Mouse (Mus musculus) liver, embryonic 15.5 days (tissue): ENCODE results near the gene Sars2. TPM values are rescaled to one million over a fixed set of nuclear protein-coding genes. Genes with fewer than 3 reads are reported as not detected.
"Not testable (repeated sequence)": the region's sequence is repeated elsewhere in the genome, so short reads cannot be mapped to it uniquely, and the experiment has no call there.

Experiments used
- ATAC-seq: fragments of 200-750 bp; cut with Nextera tagmentation; 2 replicates; pipeline ENCODE4 v1.8.0; 2017; ENCODE audit warnings: moderate number of reproducible peaks, mild to moderate bottlenecking, moderate library complexity; ENCODE audit not compliant: insufficient read depth
- H3K27ac ChIP-seq: fragments of 300-500 bp; sonication (generic); replicated peaks from 2 replicates; pipeline ENCODE4 v1.5.1; 2015; ENCODE audit warnings: mild to moderate bottlenecking, inconsistent platforms
- H3K27me3 ChIP-seq: fragments of 300-500 bp; sonication (generic); 2 replicates; pipeline ENCODE4 v1.6.1; 2015; ENCODE audit warnings: mild to moderate bottlenecking, inconsistent platforms
- H3K36me3 ChIP-seq: fragments of 300-500 bp; sonication (generic); replicated peaks from 2 replicates; pipeline ENCODE4 v1.6.1; 2015; ENCODE audit warnings: moderate library complexity, mild to moderate bottlenecking, inconsistent platforms
- H3K4me1 ChIP-seq: fragments of 300-500 bp; sonication (generic); replicated peaks from 2 replicates; pipeline ENCODE4 v1.6.1; 2015; ENCODE audit warnings: inconsistent platforms
- H3K4me2 ChIP-seq: fragments of 300-500 bp; sonication (generic); 2 replicates; pipeline ENCODE4 v1.6.1; 2015; ENCODE audit warnings: moderate library complexity, mild to moderate bottlenecking, inconsistent platforms
- H3K4me3 ChIP-seq: fragments of 300-500 bp; sonication (generic); replicated peaks from 2 replicates; pipeline ENCODE4 v1.5.1; 2015; ENCODE audit warnings: mild to moderate bottlenecking, inconsistent platforms
- H3K9ac ChIP-seq: fragments of 300-500 bp; sonication (generic); 2 replicates; pipeline ENCODE4 v1.6.1; 2015; ENCODE audit warnings: moderate library complexity, mild to moderate bottlenecking, inconsistent platforms
- H3K9me3 ChIP-seq: fragments of 300-500 bp; sonication (generic); replicated peaks from 2 replicates; pipeline ENCODE4 v1.6.1; 2016; ENCODE audit warnings: inconsistent platforms
- WGBS: fragments of 180-500 bp; shearing (Covaris S2); methylation state at CpG from one replicate; pipeline ENCODE4 v1.1.7; 2015; ENCODE audit warnings: mixed read lengths; ENCODE audit not compliant: insufficient replicate concordance; 5-methylcytosine and 5-hydroxymethylcytosine counted together
- polyA plus RNA-seq: library from polyadenylated mRNA; unstranded; fragments of >200 nt; fragmentation: Nextera tagmentation; extraction: Ambion mirVana; gene quantifications from 2 replicates; pipeline ENCODE4 v1.2.1, GENCODE M21; 2015

Sars2 gene
- polyA plus RNA-seq: 12.2 and 12.4 TPM in 2 replicates

GRCm38 (mm10) chr7:28741709-28742438 lies at the start of gene Sars2, which contains the start of gene Mrps12:
Gene Sars2 (plus strand): TSS chr7:28741992.
Gene Mrps12 (minus strand): TSS chr7:28741820.
- Histone ChIP-seq H3K4me3 (peak within 1 kb of the TSS; percentile 86), H3K9me3 (no peaks in the 10 kb centered on the region), H3K27me3 (no peaks in the 10 kb centered on the region), H3K9ac (peak within 1 kb of the TSS; percentile 77), H3K4me1 (peaks cover 26% of the 10 kb centered on the region), H3K36me3 (peaks cover 21% of the 10 kb centered on the region), H3K27ac (peak within 1 kb of the TSS; percentile 84), H3K4me2 (peak within 1 kb of the TSS; percentile 78)
- ATAC-seq: peak; percentile 94
- WGBS: under 1% methylated on average over 39 of the region's 39 CpGs

- WGBS: 31% methylated on average over 30 of the region's 30 CpGs
- H3K9ac ChIP-seq: no peak within 1 kb of the TSS
- no peak for ATAC-seq
- peak within 1 kb of the TSS; percentile 65 for H3K4me2 ChIP-seq
- H3K27ac ChIP-seq: no peak within 1 kb of the TSS
- H3K27me3 ChIP-seq: peaks cover 48% of the 10 kb centered on the region
- peak within 1 kb of the TSS; percentile 43 for H3K4me3 ChIP-seq
- H3K36me3 ChIP-seq: no peaks in the 10 kb centered on the region
- peaks cover 5% of the 10 kb centered on the region; the same call in 1 of the 2 replicates for H3K4me1 ChIP-seq
- no peaks in the 10 kb centered on the region for H3K9me3 ChIP-seq
Observed at GRCm38 (mm10) chr7:28692545-28693320, 49.1 kb upstream of the Sars2 start, which contains the start of gene Fbxo27. Gene Fbxo27 (plus strand): TSS chr7:28692849.

- Histone ChIP-seq H3K4me1 (peaks cover 5% of the 10 kb centered on the region; the same call in 1 of the 2 replicates), H3K9me3 (no peaks in the 10 kb centered on the region), H3K4me2 (peak overlapping the region; percentile 65), H3K9ac (no peak overlapping the region), H3K27ac (no peak overlapping the region), H3K36me3 (no peaks in the 10 kb centered on the region), H3K27me3 (peaks cover 48% of the 10 kb centered on the region), H3K4me3 (peak overlapping the region; percentile 43)
- ATAC-seq: peak; percentile 54; the same call in 1 of the 2 replicates
- 2% methylated on average over 38 of the region's 38 CpGs for WGBS
Observed at GRCm38 (mm10) chr7:28693321-28693966, 48.3 kb upstream of the Sars2 start.

GRCm38 (mm10) chr7:28694423-28694822 lies 47.4 kb upstream of the Sars2 start:
- Histone ChIP-seq H3K27ac (no peak overlapping the region), H3K4me1 (peaks cover 5% of the 10 kb centered on the region; the same call in 1 of the 2 replicates), H3K9ac (no peak overlapping the region), H3K4me3 (no peak overlapping the region), H3K36me3 (no peaks in the 10 kb centered on the region), H3K9me3 (no peaks in the 10 kb centered on the region), H3K4me2 (no peak overlapping the region), H3K27me3 (peaks cover 48% of the 10 kb centered on the region)
- no peak for ATAC-seq
- 12% methylated on average over 14 of the region's 14 CpGs for WGBS

- ATAC-seq: no peak
- Histone ChIP-seq H3K9ac (no peak overlapping the region), H3K4me3 (no peak overlapping the region), H3K27ac (no peak overlapping the region), H3K4me1 (peaks cover 5% of the 10 kb centered on the region; the same call in 1 of the 2 replicates), H3K36me3 (no peaks in the 10 kb centered on the region), H3K9me3 (no peaks in the 10 kb centered on the region), H3K27me3 (peaks cover 45% of the 10 kb centered on the region), H3K4me2 (no peak overlapping the region)
- WGBS: 30% methylated on average over 8 of the region's 8 CpGs
Observed at GRCm38 (mm10) chr7:28694966-28695511, 46.8 kb upstream of the Sars2 start.

GRCm38 (mm10) chr7:28697277-28697676 lies 44.5 kb upstream of the Sars2 start:
- Histone ChIP-seq H3K4me2 (no peak overlapping the region), H3K4me3 (no peak overlapping the region), H3K27me3 (peaks cover 28% of the 10 kb centered on the region), H3K27ac (no peak overlapping the region), H3K4me1 (peaks cover 5% of the 10 kb centered on the region; the same call in 1 of the 2 replicates), H3K36me3 (no peaks in the 10 kb centered on the region), H3K9me3 (no peaks in the 10 kb centered on the region), H3K9ac (no peak overlapping the region)
- ATAC-seq: no peak
- WGBS: 59% methylated on average over 11 of the region's 11 CpGs

GRCm38 (mm10) chr7:28700269-28700668 lies 41.5 kb upstream of the Sars2 start:
- no peak overlapping the region for H3K27ac ChIP-seq
- H3K4me1 ChIP-seq: no peaks in the 10 kb centered on the region
- H3K9ac ChIP-seq: no peak overlapping the region
- H3K9me3 ChIP-seq: no peaks in the 10 kb centered on the region
- no peak overlapping the region for H3K4me3 ChIP-seq
- H3K27me3 ChIP-seq: no peaks in the 10 kb centered on the region
- no peak for ATAC-seq
- no peak overlapping the region for H3K4me2 ChIP-seq
- 83% methylated on average over 4 of the region's 4 CpGs for WGBS
- no peaks in the 10 kb centered on the region for H3K36me3 ChIP-seq

- H3K9ac ChIP-seq, H3K4me3 ChIP-seq, ATAC-seq, H3K27ac ChIP-seq, H3K4me1 ChIP-seq, H3K27me3 ChIP-seq, H3K9me3 ChIP-seq, H3K4me2 ChIP-seq, H3K36me3 ChIP-seq: not testable (repeated sequence)
- WGBS: 74% methylated on average over 12 of the region's 12 CpGs
Observed at GRCm38 (mm10) chr7:28701306-28701705, 40.5 kb upstream of the Sars2 start.

- Histone ChIP-seq H3K36me3 (no peaks in the 10 kb centered on the region), H3K4me3 (no peak overlapping the region), H3K9me3 (no peaks in the 10 kb centered on the region), H3K4me1 (no peaks in the 10 kb centered on the region), H3K27me3 (no peaks in the 10 kb centered on the region), H3K4me2 (no peak overlapping the region), H3K9ac (no peak overlapping the region), H3K27ac (no peak overlapping the region)
- 50% methylated on average over 9 of the region's 9 CpGs for WGBS
- ATAC-seq: no peak
Observed at GRCm38 (mm10) chr7:28702601-28703143, 39.1 kb upstream of the Sars2 start.

GRCm38 (mm10) chr7:28709454-28709853 lies 32.3 kb upstream of the Sars2 start:
- no peak overlapping the region for H3K4me2 ChIP-seq
- H3K9me3 ChIP-seq: no peaks in the 10 kb centered on the region
- H3K27ac ChIP-seq: no peak overlapping the region
- 0 out of 2 replicates have a peak, but pooled peaks cover under 1% of the 10 kb centered on the region for H3K27me3 ChIP-seq
- no peak overlapping the region for H3K4me3 ChIP-seq
- ATAC-seq: no peak
- H3K36me3 ChIP-seq: no peaks in the 10 kb centered on the region
- no peak overlapping the region for H3K9ac ChIP-seq
- H3K4me1 ChIP-seq: no peaks in the 10 kb centered on the region
